Mouse (Mus musculus): ENCODE measurements at regions not wholly inside any gene's neighbourhood (a gene's known extent, or its start where the extent isn't known, plus 50 kb on each side); places are given as distances from the start of the nearest gene placed in this dataset.

GRCm38 (mm10) chr8:49845575-49845974, 1001.8 kb upstream of the Tenm3 start:
- DNase-seq (ENCODE audit: low spot score in 2 of 2) = no peak

GRCm38 (mm10) chr8:49831970-49832369, 988.2 kb upstream of the Tenm3 start:
- DNase-seq (ENCODE audit: low spot score in 2 of 2) = no peak

GRCm38 (mm10) chr8:49829345-49829744, 985.6 kb upstream of the Tenm3 start:
- DNase-seq (ENCODE audit: low spot score in 2 of 2) = peak; percentile 35 to 66

GRCm38 (mm10) chr8:49826231-49826630, 982.5 kb upstream of the Tenm3 start:
- DNase-seq (ENCODE audit: low spot score in 2 of 2) = no peak

GRCm38 (mm10) chr8:49825000-49825399, 981.2 kb upstream of the Tenm3 start:
- peak in 1 of 2 experiments; percentile 8 for DNase-seq (ENCODE audit: low spot score in 2 of 2)

- DNase-seq (ENCODE audit: low spot score in 2 of 2) = peak in 1 of 2 experiments; percentile 16
Measured at GRCm38 (mm10) chr8:49822791-49823190, 979.0 kb upstream of the Tenm3 start.

GRCm38 (mm10) chr8:49799236-49799635, 955.5 kb upstream of the Tenm3 start:
- no peak for DNase-seq (ENCODE audit: low spot score in 2 of 2)

GRCm38 (mm10) chr8:49796741-49797140, 953.0 kb upstream of the Tenm3 start:
- no peak for DNase-seq (ENCODE audit: low spot score in 2 of 2)

- DNase-seq (ENCODE audit: low spot score in 2 of 2) = no peak
Measured at GRCm38 (mm10) chr8:49794491-49794890, 950.7 kb upstream of the Tenm3 start.

- DNase-seq (ENCODE audit: low spot score in 2 of 2) = no peak
Measured at GRCm38 (mm10) chr8:49769829-49770228, 926.1 kb upstream of the Tenm3 start.

- no peak for DNase-seq (ENCODE audit: low spot score in 2 of 2)
Measured at GRCm38 (mm10) chr8:49738043-49738442, 894.3 kb upstream of the Tenm3 start.

GRCm38 (mm10) chr8:49729156-49729555, 885.4 kb upstream of the Tenm3 start:
- no peak for DNase-seq (ENCODE audit: low spot score in 2 of 2)

GRCm38 (mm10) chr8:49712371-49712770, 868.6 kb upstream of the Tenm3 start:
- peak in 1 of 2 experiments; percentile 23 for DNase-seq (ENCODE audit: low spot score in 2 of 2)

- DNase-seq (ENCODE audit: low spot score in 2 of 2) = no peak
Measured at GRCm38 (mm10) chr8:49708701-49709100, 865.0 kb upstream of the Tenm3 start.

GRCm38 (mm10) chr8:49699058-49699457, 855.3 kb upstream of the Tenm3 start:
- no peak for DNase-seq (ENCODE audit: low spot score in 2 of 2)

GRCm38 (mm10) chr8:49696709-49697108, 853.0 kb upstream of the Tenm3 start:
- no peak for DNase-seq (ENCODE audit: low spot score in 2 of 2)

Data from cerebellum, postnatal 4 days (tissue).